Mouse (Mus musculus): ENCODE measurements around the gene Nrip2.

DNA sequence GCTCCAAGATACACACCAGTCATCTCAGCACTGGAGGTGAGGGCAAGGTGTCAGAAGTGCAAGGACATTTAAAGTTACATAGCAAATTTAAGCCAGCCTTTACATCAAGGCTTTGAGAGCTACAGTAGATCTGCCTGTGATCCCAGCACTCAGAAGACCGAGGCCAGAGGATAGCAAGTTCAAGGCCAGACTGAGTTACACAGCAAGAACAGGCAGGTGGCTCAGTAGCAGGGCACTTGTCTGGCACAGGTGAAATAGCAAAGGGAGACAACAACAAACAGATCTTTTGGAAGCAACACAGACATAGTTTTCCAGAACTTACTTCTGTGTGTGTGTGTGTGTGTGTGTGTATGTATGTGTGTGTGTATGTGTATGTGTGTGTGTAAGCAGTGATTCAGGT lies 19.0 kb downstream of the Nrip2 start:
- TF ChIP-seq CTCF (IDR thresholded peaks at IDR 0.05; ENCODE audit: low read depth) (no peak), EP300 (IDR thresholded peaks at IDR 0.05; ENCODE audit: low read depth) (no peak)
